Mouse (Mus musculus) neutrophil, adult 5-6 weeks (primary cell): Measurements from ENCODE around the gene Foxa1. TPM values are rescaled to one million over a fixed set of nuclear protein-coding genes. Genes with fewer than 3 reads are reported as not detected.

Experiments
- ATAC-seq: fragments of 151-379, 151-347 bp; 2 replicates; pipeline ENCODE4 v1.8.0; 2017; ENCODE audit warnings: mild to moderate bottlenecking, moderate TSS enrichment; ENCODE audit not compliant: insufficient number of reproducible peaks, poor library complexity, low FRiP score, severe bottlenecking; ENCODE audit errors: extremely low read depth
- total RNA-seq: library from RNA; stranded (forward); fragments of 200-1000 nt; gene quantifications from 2 replicates; pipeline ENCODE4 v1.2.3, GENCODE M21; 2017

Gene Foxa1
- total RNA-seq = not detected in 2 replicates

DNA sequence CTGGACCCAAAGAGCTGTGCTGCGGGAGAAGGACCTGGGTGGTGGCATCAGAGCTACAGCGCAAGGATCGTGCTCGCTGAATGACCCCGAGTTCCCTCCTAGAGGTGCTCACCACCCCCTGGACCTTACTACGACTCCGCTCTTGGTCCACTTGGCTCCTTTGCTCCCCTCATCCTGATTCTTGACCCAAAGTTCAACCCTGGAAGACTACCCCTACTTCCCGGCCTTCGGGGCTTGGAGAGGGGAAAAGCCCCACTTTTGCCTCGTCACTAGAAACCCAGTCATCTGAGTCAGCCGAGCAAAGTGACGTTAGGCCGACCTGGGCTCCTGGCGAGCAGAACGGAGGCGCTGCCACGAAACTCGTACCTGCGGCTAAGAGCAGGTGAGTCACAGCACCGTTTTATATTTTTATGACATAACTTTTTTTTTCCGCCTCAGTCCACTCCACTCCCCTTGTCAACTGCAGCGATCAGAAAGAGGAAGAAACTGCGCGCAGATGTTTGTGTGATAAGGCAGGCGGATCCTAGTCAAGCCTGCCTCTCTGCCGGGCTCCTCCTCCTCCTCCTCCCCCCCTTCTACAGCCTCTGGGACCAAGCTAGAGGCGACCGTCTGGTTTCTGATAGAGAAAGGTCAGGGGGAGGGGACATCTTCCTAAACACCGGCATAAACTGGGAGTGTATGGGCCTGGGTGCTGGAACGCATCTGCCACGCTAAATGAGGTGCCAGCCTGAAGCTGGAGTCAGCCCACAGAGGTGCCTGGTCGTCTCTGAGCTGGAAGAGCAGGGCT is at the start of gene Foxa1:
TSS of gene Foxa1 (minus strand) at position 502 of the 787 bp plus-strand sequence.
- no peak for ATAC-seq

DNA sequence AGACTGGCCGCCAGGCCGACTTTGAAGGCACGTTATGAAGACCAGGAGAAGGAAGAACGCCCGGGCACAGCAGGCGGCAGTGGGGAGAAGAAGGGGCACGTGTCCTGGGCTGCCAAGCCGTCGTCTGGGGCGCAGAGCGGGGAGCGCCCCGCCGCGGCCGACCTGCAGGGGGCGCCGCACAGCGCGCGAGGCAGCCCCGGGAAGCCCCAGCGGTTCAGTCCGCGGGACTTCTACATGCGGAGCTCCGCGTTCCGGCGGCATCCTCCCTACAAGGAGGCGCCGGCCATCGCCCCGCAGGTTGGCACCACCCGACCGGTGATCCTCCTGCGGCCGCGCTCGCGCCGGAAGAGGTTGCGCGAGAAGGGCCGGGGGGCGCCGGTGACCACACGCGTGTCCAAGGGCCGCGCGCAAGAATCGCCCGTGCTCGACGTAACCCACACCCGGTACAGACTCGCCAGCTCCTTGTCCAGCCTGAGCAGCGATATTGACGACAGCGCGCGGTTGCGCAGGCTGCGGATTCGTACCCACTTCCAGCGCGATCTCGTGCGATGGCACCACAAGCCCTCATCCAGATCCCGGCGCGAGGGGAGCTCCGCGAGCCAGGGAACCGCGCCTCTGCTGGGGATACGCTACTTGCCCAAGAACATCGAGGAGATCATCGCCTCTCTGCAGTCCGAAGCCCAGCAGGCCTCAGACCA is 29.4 kb upstream of the Foxa1 start:
- no peak for ATAC-seq

DNA sequence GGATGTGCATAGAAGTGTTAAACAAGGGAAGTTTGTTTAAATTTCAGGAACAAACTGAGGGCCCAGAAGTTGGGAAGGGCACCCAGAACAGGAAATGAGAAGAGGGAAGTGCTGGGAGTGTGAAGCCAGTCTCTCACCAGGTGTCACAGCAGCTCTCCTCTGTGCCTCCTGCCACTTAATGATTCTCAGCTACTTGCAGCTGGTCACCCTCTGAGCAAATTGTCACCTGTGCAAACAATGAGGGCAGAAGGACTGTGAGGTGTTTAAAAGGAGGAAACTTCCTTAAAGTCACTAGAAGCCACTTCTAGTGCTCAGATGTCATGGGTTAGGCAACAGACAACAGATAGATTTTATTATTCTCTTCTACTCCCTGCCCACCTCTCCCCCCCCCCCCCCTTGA is 25.7 kb upstream of the Foxa1 start:
- no peak for ATAC-seq

DNA sequence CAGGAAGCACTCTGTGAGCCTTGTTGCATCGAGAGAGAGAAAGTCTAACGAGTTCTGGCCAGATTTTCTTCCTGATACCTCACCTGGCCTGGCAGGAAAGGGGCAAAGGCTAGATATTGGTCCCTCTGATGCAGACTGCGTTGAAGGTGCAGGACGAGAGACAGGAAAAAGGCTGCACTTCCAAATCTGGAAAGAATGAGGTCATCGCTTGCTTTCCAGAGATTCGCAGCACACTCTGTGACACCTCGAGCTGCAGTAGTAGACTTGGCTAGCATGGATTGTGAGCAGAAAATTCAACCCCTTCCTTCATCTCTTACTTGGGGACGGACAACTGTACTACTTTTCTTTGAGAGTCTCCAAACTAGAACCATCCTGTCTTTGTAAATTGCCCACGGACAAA is 25.1 kb upstream of the Foxa1 start:
- no peak for ATAC-seq

DNA sequence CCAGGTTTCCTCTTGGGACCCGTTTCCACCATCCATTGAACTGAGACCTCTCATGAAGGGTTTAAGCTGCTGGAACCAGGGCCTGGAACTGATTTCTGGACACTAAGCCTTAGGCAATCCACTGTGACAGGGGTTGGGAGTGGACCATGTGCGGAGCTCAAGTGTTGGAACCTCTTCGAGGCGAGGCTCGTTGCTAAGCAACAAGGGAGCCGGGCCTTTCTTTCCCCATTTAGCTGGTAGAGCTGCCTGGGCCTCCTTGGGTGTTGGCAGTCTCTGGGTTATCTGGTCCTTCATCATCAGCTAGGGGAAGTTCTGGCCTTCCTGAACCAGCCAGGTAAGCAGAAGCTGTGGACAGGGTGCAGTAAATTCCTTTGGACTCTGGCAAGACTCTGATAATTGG is 17.2 kb upstream of the Foxa1 start, which contains the start of gene Ttc6:
TSS of gene Ttc6 (plus strand) at position 205 of the 400 bp plus-strand sequence.
- no peak for ATAC-seq

DNA sequence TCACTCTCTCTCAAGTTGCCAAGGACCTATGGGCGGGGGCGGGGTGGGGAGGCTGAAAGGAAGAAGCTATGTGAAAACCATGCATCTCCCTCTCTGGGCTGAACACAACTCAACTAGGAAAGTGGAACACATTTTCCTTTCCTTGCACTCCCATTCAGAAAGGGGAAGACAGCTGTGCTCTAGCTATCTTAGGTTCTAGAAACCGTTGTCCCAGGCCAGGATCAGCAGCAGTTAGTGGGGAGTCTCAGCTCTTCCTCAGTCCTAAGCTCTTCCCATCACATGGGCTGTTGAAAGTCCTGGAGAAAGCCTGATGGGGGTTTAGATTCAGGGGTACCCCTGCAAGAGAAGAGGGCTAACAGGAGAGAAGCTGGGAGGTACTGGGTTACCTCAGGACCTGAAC is 7.4 kb upstream of the Foxa1 start:
- no peak for ATAC-seq

DNA sequence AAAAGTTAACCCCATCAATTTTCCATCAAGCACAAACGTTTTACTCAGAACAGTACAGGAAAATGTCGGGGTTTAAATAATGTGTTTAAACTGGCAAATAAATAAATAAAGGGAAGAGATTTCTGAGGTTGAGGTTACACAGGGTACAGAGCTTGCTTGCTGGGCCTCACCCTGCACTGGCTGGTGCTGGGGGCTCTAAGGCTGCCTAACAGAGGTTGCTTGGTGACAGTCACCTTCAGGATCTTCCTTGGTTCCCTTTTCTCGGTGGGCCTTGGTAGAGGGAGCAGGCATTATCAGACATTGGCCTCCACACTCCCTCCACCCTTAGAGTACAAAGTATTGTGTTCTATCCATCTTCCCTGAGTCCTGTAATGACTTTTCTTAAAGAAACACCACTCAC is 5.6 kb upstream of the Foxa1 start:
- ATAC-seq = no peak

DNA sequence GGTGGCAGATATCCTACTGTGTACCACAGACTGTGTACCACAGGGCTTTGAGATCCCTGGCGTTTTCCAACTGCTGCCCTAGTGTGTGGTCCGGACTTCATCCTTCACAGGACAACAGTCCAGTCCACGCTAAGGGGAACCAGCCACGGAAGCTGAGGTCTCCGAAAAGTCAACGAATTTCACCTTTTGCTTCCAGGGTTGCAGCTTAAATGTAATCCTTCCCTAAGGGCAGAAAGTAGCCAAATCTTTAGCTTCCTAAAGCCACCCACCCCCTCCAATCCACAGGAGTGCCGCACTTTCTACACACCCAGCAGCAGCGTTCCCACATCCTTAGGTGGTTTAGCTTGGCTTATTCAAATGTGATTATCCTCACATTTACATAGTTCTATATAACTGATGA is 4.2 kb upstream of the Foxa1 start:
- ATAC-seq = no peak

DNA sequence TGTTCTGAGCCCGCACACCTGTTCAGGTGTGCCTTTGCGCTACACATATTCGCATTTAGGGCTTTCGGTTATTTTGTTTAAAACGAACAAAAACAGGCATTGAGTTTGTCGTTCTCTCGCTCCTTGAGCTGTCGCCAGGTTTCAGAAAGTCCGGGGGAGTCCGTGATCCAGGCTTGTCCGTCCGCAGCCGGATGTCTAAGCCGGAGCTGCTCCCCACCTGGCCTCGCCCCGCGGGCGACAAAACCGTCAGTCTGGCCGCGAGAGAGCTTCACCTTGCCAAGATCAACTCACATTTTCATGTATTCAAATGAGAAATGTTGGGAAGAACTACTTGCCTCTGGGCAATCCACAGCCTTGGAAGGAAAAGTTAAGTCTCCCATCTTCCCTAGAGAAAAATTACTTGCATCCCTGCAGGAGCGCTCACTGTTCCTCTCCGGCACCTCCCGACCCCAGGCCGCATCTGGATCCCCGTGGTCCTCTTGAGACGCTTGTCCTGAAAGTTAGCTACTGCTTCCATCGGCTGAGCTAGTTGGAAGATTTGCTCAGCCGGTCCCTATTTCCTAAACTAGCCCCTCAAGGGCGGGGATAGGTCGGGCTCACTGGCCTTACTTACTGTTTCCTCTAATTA is 3.6 kb upstream of the Foxa1 start:
- no peak for ATAC-seq

DNA sequence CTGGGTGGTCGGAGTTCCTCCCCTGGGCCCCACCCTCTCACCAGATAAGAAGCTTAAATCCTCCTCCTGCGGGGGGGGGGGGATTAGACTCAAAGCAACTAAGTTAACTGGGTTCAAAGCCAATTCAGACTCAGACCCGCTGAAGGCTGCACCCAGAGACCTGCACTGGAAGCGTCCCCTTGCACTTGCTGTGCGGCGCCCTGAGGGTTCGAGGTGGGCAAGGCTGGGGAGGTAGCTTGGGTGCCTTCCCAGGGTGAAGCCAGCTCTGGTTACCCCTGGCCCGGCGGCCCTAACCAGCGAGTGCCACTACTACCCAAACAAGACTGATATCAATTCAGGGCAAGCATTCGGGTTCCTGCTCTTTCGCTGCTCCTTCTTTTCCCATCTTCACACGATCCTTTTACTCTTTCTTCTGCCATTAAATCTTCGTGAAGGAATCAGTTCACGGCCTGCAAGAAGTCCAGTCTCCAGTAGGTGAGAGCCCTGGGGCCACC is 3.0 kb upstream of the Foxa1 start:
- ATAC-seq = no peak

DNA sequence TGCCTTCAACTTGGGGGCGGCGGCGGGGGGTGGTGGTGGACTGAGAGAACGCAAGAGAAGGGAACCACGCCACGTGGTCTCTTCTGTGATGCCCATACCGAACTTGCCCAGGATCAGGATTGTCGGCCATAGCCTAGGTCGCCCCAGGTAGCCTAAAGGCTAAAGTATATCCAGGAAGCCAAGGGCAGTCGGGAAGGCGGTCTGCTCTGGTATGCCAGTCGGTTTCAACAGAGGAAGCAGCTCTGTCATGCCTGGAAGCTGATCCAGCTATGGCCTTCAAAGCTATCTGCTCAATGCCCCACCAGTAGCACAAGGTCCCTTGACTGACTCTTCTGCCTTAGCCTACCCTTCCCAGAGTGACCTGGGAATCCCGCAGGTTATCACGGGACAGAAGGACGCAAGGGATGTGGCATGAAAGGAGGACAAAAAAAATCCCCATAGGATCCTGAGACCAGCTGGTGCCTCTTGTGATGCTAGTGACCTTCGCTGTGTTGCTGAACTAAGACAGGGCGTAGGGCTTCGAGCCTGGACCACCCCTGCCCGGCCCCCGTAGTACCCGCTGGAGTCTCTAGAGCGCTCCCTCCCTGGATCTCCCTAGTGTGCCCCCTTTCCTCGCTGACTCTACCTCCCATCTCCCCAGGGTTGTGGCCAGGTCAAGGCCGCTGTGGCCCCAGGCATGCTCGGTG is 2.4 kb upstream of the Foxa1 start:
- ATAC-seq = no peak

DNA sequence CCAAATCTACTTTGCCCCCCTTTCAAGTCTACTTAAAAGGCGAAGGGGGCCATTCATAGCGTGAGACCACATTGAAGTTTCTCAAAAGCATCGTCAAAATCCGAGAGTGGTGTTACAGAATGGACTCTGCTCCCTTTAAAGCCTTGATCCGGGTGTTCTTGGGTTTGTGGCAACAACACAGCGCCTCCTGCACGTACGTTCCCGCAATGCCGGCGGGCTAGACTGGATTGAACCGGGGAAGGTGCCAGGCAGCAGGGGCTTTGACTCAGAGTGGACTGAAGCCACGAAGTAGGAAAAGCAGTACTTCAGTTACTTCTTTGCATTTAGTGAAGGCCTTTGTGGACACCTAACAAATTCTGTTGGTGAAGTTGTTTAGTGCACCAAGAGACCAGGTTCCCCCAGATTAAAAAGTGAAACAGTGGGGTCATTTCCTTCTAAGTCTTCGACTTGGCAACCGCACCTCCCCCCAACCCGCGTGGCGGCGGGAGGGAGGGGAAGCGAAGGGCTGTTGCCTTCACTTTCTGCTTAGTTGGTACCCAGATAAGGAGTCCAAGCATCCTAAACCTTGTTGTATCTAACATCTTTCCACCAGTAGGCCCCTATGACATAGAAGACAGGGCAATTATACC is 1.8 kb upstream of the Foxa1 start:
- ATAC-seq = no peak

DNA sequence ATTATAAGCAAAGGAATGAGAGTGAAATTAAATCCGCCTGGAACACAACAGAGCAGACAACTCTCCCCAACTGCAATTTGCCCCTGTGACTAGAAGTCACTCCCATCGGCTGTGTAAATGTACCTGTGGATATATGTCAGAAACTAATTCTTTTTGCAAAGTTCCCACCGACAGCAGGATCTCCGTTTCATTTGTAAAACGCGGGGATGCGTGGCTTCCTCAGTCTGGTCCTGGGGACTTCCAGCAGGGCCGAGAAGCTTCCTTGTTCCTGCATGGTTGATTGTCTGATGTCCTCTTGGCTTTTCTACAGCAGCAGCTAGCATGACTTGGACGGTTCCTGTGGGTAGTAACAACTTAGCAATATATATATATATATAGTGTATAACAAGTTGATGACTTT is 1.2 kb upstream of the Foxa1 start:
- ATAC-seq = no peak

DNA sequence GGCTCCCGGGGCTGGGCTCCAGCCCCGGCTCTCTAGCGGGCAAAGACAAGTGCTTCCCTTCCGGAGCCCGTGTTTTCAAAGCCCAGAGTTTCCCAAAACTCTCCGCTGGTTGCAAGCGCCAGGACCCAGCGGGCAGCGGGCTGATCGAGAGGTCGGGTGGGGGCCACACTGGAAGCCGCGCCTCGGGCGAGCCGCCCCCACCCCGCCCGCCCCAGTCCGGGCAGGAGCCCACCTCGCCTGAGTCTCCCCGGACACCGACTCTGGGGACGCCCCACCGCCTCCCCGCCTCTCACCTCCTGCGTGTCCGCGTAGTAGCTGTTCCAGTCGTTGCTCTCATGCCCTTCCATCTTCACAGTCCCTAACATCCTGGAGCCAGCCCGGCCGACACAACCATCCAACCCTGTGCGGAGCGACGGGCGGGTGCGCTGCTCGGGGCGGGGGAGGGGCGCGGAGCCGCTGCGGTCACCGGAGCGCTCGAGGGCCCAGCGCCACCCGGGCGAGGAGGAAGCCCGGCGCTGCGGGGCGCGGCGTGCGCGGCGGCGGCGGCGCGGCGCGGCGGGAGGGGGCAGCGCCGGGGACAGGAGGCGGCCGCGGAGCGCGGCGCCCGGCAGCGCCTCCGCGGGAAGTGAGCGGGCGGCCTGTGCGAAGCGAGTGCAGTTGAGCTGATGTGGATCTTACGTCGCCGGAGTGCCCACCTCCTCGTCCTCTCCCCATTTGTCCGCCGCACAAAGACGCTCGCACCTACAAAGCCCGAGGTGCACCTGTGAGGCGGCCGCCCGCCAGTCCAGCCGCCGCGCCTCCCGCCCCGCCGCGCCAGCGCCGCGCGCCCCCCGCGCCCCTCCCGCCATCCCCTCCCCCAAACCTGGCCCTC is 1.1 kb downstream of the Foxa1 start:
- no peak for ATAC-seq

DNA sequence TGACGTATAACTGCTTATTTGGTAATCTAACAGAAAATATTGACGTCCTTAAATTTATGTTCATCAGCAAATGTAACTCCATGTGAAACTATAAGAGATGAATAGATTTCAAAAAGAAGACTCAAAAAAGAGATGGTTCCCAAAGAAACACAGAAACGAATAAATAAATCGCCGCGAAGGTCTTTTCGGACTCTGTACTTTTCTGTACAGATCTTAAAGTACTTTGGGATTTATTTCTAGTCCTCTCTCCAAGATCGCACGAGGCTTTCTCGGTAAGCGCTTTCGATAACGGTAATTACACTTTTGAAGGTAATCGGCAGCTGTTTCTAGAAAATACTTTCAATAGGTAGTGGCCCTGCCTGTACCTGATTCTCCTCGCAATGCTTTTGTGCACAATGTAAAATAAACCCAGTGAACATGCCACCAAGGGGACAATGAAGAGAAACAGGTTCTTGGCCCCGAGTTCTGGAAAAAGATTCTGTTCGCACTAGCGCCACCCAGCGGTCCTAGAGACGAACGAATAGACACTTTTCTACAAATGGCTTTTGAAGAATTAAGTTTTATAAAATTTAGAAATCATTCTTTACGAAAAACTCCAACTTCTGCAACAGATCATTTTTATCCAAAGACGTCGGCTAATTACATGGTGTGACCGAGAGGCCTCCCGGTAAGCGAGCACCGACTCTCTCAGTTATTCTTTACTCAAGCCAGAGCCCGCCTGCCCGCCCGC is 1.9 kb downstream of the Foxa1 start:
- ATAC-seq = no peak

DNA sequence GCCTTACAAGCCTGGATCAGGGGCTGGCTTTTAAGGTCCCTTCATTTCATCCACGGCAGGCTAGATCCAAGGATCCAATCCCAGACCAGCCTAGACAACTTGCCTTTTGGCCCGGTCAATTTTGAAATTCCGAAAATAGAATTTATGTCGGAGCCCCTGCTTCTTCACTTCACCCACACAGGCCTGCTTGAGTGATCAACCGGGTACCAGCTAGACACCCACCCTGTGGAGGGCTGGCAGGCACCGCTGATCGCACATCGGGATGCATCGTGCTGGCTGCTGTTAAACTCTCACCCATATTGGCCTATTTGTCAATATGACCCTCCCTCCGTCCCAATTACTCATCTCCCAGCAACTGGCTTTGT is 3.1 kb downstream of the Foxa1 start:
- no peak for ATAC-seq

DNA sequence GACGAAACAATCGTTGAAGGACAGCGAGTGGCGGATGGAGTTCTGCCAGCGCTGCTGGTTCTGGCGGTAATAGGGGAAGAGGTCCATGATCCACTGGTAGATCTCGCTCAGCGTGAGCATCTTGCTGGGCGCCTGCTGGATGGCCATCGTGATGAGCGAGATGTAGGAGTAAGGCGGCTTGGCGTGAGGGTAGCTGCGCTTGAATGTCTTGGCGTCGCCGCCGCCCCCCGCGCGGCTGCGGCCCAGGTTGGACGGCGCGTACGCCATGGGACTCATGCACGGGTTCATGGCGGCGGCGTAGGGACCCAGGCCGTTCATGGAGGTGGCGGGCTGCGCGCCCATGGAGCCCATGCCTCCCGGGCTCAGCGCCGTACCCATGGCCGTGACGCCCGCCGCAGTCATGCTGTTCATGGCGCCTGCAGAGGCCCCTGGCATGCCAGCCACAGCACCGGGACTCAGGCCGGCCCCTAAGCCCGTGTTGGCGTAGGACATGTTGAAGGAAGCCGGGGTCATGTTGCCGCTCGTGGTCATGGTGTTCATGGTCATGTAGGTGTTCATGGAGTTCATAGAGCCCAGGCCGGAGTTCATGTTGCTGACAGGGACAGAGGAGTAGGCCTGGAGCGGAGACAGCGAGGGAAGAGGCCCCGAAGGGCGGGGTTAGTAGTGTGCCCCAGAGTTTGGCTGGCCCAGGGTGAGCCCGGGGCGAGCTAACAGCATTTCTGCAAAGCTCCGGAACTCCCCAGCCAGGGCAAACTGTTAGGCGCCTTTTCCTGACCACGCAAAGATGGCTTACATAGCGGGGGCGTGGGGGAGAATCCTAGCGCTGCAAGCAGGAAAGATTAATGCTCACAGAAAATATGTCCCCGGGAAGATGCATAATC is 3.7 kb downstream of the Foxa1 start:
- no peak for ATAC-seq
